Mouse (Mus musculus) lung, adult 18-20 months (tissue): ENCODE measurements around the gene Exosc5.
A peak's percentile ranks its signal among the peaks of the same experiment; 100 is the strongest.

Source experiments
- DNase-seq, 2 experiments: peaks; one replicate each; pipeline ENCODE4 v3.0.0; 2022; ENCODE audit warnings: mixed read lengths in 2 of 2

Gene Exosc5

DNA sequence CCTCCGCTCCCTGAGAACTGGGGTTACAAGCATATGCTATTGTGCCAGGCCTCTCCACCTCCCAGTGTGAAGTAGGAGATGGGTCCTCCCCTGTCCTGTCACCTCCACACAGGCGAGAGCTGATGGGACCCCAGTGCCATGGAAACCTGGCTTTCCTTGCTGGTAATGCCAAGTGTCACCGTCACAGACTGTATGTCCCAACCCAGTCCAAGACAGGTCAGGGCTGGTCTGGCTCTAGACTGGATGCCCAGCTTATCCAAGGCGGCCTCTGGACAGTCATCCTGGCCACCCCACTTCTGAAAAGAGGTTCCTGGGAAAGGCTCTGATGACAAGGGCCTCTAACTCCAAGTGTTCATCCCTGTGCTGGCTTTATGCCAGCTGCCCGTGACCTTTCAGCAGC, 21.9 kb upstream of the Exosc5 start:
- DNase-seq = no peak

DNA sequence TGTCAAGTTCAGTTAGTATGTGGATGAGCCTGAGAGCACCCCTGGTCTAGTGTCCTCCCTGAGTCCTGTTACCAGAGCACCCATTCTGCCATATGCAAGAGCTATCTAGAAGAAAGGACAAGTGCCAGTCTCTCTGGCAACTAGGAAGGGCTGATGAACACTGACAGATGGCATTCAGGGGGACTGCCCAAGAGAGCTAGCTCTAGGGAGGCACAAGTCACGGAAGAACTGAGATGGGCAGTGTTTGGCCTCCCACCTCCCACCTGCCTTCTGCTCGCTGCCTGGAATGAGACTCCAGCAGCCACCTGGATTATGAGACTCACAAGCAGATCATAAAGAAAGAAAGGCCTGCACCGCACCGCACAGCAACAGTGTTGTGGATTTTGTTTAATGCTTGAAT, 19.2 kb upstream of the Exosc5 start:
- DNase-seq = no peak

DNA sequence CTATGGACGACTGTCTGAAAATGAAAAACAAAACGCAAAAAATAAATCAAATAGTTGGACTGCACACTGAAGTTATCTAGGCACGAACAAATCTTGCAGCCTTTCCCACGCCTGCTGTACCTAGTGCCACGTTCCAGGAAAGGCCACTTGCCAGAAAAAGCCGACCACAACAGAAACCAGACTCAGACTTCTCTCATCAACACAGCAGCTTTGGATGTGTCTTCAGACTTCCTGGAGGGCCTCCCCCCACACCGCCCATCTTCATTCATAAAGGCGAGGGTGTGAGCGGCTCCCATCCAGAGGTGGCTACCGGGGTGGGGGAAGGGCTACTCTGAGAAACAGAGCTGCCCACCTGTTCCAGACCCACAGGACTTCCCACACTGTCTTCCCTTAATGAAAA, 14.8 kb upstream of the Exosc5 start:
- no peak for DNase-seq

GRCm38 (mm10) chr7:25644631-25645030, 14.3 kb upstream of the Exosc5 start:
- DNase-seq = no peak

GRCm38 (mm10) chr7:25645074-25645473, 13.9 kb upstream of the Exosc5 start:
- no peak for DNase-seq

- peak in 1 of 2 experiments; percentile 18 for DNase-seq
Observed at GRCm38 (mm10) chr7:25647574-25648123, 11.3 kb upstream of the Exosc5 start.

DNA sequence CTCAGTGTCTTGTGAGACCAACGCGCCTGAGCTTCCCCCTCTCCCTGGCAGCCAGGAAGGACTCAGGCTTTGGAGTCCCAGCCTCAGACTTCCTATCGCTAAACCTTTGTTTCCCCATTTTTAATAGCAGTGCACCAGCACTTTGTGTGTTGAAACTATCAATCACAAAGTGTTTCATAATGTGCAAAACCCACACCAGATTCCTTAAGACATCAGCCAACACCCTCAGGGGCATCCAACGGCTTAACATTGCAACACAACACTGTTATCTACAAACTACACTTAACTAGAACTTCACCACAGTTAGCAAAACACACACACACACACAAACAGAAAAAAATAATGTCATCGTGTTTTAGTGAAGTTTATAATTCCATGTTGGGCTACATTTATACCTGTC, 9.1 kb upstream of the Exosc5 start:
- DNase-seq = peak in 1 of 2 experiments; percentile 18

DNA sequence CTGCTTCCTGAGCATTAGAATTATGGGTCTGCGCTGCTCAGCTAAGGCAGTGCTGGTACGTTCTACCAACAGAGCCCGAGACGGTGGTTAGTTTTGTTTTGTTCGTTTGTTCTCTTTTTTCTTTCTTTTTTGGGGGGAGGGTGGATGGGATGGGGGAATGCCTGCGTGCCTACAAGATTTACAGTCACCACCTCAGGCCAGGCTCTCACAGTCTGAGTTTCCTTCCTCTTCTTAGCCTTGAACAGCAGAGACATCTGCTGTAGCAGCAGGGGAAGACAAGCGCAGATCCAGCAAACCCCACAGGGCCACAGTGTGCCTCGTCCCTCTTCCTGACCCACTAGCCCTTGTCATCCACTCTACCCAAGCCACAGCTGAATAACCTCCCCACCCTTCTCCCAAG, 7.7 kb upstream of the Exosc5 start:
- peak in 1 of 2 experiments; percentile 20 for DNase-seq

- no peak for DNase-seq
Observed at GRCm38 (mm10) chr7:25652244-25652759, 6.7 kb upstream of the Exosc5 start.

GRCm38 (mm10) chr7:25655601-25656428, 3.1 kb upstream of the Exosc5 start:
- DNase-seq = no peak

- DNase-seq = no peak
Observed at GRCm38 (mm10) chr7:25657785-25658184, 1.2 kb upstream of the Exosc5 start.

DNA sequence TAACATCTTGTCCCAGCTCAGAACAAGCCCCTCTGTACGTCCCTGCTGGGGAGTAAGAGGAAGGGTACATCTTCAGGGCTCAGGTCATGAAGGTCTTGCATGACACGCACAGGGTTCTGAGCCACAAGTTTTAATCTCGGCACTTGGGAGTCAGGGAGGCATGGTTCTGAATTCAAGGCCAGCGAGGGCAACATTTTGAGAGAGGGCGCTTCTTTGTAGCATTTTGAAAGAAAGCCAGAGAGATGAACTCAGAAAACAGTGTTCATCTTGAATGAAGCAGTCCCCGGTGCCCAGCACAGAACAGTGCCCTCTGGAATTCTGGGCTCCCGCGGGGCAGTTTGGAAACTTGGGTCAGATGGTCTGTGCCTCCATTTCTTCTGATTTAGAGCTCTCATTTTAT, 7.4 kb downstream of the Exosc5 start:
- no peak for DNase-seq

GRCm38 (mm10) chr7:25669158-25669557, 10.2 kb downstream of the Exosc5 start:
- no peak for DNase-seq

GRCm38 (mm10) chr7:25669631-25670030, 10.7 kb downstream of the Exosc5 start:
- no peak for DNase-seq

- no peak for DNase-seq
Observed at GRCm38 (mm10) chr7:25670096-25670495, 11.1 kb downstream of the Exosc5 start.

DNA sequence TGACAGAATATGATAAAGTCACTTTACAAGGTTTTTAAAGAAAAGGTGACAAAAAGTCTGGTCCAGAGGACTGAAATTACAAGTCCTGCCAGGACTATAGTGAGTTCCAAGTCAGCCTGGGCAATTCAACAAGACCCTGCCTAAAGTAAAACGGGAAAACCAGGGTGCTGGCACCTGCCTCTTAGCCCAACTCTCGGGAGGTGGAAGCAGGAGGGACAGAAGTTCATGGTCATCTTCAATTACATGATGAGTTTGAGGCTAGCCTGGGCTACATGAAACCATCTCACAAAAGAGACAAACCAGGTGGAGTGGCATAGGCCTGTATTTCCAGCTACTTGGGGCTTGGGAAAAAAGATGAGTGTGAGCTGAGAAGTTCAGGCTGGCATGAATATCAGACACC, 12.7 kb downstream of the Exosc5 start:
- DNase-seq = no peak

DNA sequence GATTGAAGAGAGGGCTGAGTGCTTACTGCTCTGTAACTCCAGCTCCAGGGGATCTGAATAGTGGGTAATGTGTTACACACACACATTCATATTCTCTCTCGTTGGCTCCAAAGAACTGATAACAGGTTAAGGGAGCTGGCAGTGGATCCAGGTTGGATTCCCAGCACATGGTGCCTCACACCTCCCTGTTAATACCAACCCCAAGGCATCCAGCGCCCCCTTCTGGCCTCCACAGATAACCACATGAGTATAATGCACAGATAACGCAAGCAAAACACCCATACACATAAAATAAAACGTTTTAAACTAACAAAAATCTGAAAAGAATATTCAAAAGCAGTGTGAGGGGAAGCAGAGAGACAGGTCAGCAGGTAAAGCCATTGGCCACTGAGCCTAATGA, 13.5 kb downstream of the Exosc5 start:
- no peak for DNase-seq

DNA sequence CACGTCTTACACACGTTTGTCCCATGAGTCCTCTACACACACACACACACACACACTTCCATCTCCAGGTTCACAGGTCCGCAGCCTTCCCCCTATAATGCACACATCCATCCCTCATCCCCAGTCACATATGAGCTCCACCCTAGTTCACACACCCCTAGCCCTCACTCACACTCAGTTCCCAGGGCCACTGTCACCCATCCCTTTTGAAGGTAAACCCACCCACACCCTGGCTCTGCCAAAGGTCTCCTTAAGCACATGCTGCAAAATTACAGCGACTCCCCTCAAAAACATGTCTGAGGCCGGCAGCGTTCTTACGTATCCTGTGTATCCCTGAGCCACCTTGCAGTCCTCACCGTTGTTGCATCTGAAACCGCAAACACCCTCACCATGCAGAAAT, 15.3 kb downstream of the Exosc5 start:
- no peak for DNase-seq

DNA sequence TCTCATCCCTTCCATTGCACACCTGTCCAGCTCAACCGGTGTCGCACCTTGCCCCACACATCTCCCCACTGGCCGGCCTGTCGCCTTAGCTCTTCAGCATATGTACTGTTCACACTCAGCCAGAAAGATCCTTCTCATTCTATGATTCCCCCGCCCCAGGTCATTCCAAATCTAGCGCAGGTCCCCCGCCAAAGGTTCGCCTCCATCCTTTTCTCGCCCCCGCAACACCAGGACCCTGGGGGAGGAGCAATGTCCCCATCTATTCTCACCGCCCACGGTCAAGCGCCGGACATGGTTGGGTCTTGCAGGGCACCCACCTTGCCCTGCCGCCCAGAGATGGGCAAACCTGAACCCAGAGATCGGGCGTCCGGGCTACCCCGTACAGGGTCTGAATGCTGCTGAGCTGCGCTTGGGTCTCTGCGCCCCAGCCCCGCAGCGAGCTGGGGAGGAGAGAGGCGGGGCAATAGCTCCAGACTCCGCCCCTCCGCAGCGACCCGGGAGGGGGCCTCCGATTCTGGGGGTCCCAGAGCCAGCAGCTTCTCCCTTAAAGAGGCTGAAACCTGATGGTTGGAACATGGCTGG, 15.8 kb downstream of the Exosc5 start, which contains the start of gene Tmem91:
Tmem91 (minus strand) TSS at position 448 of the 582 bp plus-strand sequence.
- no peak for DNase-seq

DNA sequence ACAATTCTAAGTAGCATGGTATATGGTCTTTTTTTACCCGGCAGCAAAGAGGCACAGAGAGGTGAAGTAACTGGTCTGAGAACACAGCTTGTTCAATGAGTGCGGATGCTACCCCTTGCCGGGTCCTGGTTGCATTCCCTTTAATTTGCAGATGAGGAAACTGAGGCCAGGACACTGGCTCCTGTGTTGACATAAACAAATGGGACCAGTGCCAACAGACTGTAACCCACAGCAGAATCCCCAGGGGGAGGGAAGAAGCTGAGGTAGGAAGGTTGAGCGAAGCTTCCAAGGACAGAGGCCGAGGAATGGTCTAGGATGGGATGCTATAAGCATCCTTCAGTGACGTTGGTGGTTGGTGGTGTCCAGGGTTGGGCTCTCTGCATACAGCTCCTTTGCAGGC, 16.4 kb downstream of the Exosc5 start:
- DNase-seq = no peak

DNA sequence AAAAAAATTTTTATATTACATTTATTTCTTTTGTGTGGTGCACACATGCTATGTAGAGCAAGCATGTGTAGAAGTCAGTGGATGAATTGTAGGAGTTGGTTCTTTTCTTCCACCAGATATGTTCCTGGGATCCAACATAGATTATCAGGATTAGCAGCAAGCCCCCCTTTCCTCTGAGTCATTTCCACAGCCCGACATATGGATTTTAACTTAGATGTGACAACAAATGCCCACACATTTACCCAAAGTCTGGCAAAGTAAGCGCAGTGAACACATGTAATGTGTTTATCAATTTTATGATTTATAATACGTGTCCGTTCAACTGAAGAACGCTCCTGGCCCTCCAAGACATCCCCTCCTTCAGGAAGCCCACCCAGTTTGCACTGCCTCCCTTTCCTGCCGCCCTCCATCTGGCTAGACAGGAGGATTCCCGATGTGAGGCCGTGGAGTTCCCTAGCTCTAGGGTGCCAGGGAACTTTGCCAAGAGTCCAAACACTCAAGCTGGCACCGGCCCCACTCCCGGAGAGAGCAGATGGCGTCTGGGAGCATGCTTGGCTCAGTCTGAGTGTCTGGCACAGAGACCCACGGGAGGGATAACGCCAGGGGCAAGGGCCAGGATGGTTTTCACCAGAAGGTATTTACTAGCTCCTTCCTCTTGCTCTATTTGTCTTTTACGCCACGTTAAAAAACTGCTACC, 17.3 kb downstream of the Exosc5 start:
- DNase-seq = peak; percentile 89 to 92

- DNase-seq = no peak
Observed at GRCm38 (mm10) chr7:25677013-25677412, 18.0 kb downstream of the Exosc5 start.

DNA sequence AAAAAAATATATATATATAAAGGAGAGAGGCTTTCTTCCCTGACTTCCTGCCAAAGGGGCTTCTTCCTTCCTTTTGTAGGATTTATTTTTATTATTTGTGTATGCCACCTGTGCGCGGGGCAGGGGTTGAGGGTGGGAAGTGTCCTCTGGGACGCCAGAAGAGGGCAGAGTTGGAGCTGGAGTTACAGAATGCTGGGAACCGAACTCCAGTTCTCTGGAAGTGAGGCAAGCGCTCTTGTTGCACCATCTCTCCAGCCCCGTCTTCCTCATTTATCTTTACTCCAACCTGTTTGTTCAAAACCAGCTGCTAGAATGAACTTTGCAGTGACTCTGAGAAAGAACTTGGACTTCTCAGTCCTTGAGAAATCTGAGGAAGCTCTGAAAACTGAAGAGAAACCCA, 21.0 kb downstream of the Exosc5 start:
- peak in 1 of 2 experiments; percentile 45 for DNase-seq
